Mouse (Mus musculus): ENCODE measurements around the gene Vmn1r1. TPM values are rescaled to one million over a fixed set of nuclear protein-coding genes. Genes with fewer than 3 reads are reported as not detected.

Vmn1r1 gene
- polyA plus RNA-seq, 1 experiment from 2014 or later = not detected

Other genes with a start within 250 kb of the Vmn1r1 start
- gene Enah, start 144.5 kb downstream of the Vmn1r1 start, polyA plus RNA-seq (2015; fragmentation: Nextera tagmentation; extraction: Ambion mirVana) = 10.8 and 14.8 TPM in 2 replicates
- gene Srp9, start 39.7 kb downstream of the Vmn1r1 start, polyA plus RNA-seq (2015; fragmentation: Nextera tagmentation; extraction: Ambion mirVana) = 131 and 132 TPM in 2 replicates
- gene Degs1, start 118.3 kb upstream of the Vmn1r1 start, polyA plus RNA-seq (2015; fragmentation: Nextera tagmentation; extraction: Ambion mirVana) = 131 and 134 TPM in 2 replicates
- gene Fbxo28, start 177.1 kb upstream of the Vmn1r1 start, polyA plus RNA-seq (2015; fragmentation: Nextera tagmentation; extraction: Ambion mirVana) = 18.0 and 18.3 TPM in 2 replicates
- gene Trp53bp2, start 244.7 kb upstream of the Vmn1r1 start, polyA plus RNA-seq (2015; fragmentation: Nextera tagmentation; extraction: Ambion mirVana) = 26.2 and 30.0 TPM in 2 replicates